Mouse (Mus musculus) CH12.LX (cell line): Measurements from ENCODE around the gene Sgsm1. TPM values are rescaled to one million over a fixed set of nuclear protein-coding genes. Genes with fewer than 3 reads are reported as not detected.
A peak's percentile ranks its signal among the peaks of the same experiment; 100 is the strongest.

ENCODE experiments used
- DNase-seq: peaks from one replicate; pipeline ENCODE4 v3.0.0-alpha.2; 2013; ENCODE audit errors: extremely low read depth
- H3K27ac ChIP-seq: 2 replicates; pipeline ENCODE4 v1.5.1; 2012; ENCODE audit warnings: low read depth, mild to moderate bottlenecking, control low read depth, moderate library complexity; ENCODE audit not compliant: insufficient read depth
- H3K27me3 ChIP-seq: replicated peaks from 2 replicates; pipeline ENCODE3; 2012; ENCODE audit warnings: inconsistent platforms
- H3K36me3 ChIP-seq, 2 experiments: replicated peaks in 1 of 2; 2 replicates each; pipeline versions ENCODE3 to v1.6.1; 2012; ENCODE audit warnings: inconsistent platforms in 1 of 2, low read length in 1 of 2, mild to moderate bottlenecking in 1 of 2, mixed read lengths in 1 of 2, moderate library complexity in 1 of 2; ENCODE audit not compliant: control insufficient read depth in 1 of 2, insufficient read depth in 1 of 2
- H3K4me1 ChIP-seq, 2 experiments: 2 replicates each; pipeline ENCODE4 v1.6.1; 2012; ENCODE audit warnings: inconsistent platforms in 1 of 2, moderate library complexity in 1 of 2; ENCODE audit not compliant: insufficient read depth in 2 of 2, control insufficient read depth in 1 of 2
- H3K4me2 ChIP-seq: 2 replicates; pipeline ENCODE4 v1.6.1; 2012; ENCODE audit warnings: low read depth, mild to moderate bottlenecking, control low read depth; ENCODE audit not compliant: poor library complexity, insufficient read depth, severe bottlenecking
- H3K4me3 ChIP-seq, 3 experiments: fragments of 150-350 bp in 1 of 3; sonication (generic) in 1 of 3; replicated peaks in 1 of 3; 2 replicates each; pipeline versions ENCODE3 to v1.5.1; 2011 to 2012; ENCODE audit warnings: low read depth in 2 of 3, low read length in 2 of 3, mild to moderate bottlenecking in 2 of 3, moderate library complexity in 2 of 3, control low read depth in 1 of 3, improper control_type of control experiment in 1 of 3, inconsistent platforms in 1 of 3, mixed read lengths in 1 of 3; ENCODE audit not compliant: poor library complexity in 1 of 3
- H3K79me2 ChIP-seq: replicated peaks from 2 replicates; pipeline ENCODE4 v1.6.1; 2012; ENCODE audit warnings: mild to moderate bottlenecking, moderate library complexity; ENCODE audit not compliant: control insufficient read depth, poor library complexity, insufficient read depth, severe bottlenecking; ENCODE audit errors: extremely low read depth
- H3K9ac ChIP-seq: 2 replicates; pipeline ENCODE4 v1.6.1; 2012; ENCODE audit warnings: low read depth, mild to moderate bottlenecking, control low read depth, moderate library complexity; ENCODE audit not compliant: insufficient read depth
- H3K9me3 ChIP-seq: replicated peaks from 2 replicates; pipeline ENCODE3; 2012; ENCODE audit warnings: low read length, inconsistent platforms, mixed read lengths
- BHLHE40 ChIP-seq: IDR thresholded peaks from 2 replicates; pipeline ENCODE4 v1.6.1; 2011; ENCODE audit warnings: mild to moderate bottlenecking, low read depth, low read length, improper control_type of control experiment
- CHD1 ChIP-seq: IDR thresholded peaks from 2 replicates; pipeline ENCODE4 v1.6.1; 2012; ENCODE audit warnings: low read depth, low read length, improper control_type of control experiment, inconsistent platforms
- CHD2 ChIP-seq: IDR thresholded peaks from 2 replicates; pipeline ENCODE4 v1.6.1; 2011; ENCODE audit warnings: low read length, improper control_type of control experiment
- ELF1 ChIP-seq: IDR thresholded peaks from 2 replicates; pipeline ENCODE4 v1.6.1; 2014; ENCODE audit warnings: low read depth, mild to moderate bottlenecking, inconsistent platforms, low read length, improper control_type of control experiment
- ETS1 ChIP-seq: conservative IDR thresholded peaks from 2 replicates; pipeline ENCODE4 v1.6.1; 2012; ENCODE audit warnings: low read depth, mild to moderate bottlenecking, inconsistent platforms, low read length, improper control_type of control experiment, moderate library complexity
- GABPA ChIP-seq: IDR thresholded peaks from 2 replicates; pipeline ENCODE4 v1.6.1; 2012; ENCODE audit warnings: low read depth, low read length, improper control_type of control experiment, inconsistent platforms; ENCODE audit not compliant: insufficient replicate concordance
- HCFC1 ChIP-seq: IDR thresholded peaks from 2 replicates; pipeline ENCODE4 v1.6.1; 2012; ENCODE audit warnings: low read depth, mild to moderate bottlenecking, inconsistent platforms, low read length, improper control_type of control experiment
- MAZ ChIP-seq: IDR thresholded peaks from 2 replicates; pipeline ENCODE4 v1.6.1; 2012; ENCODE audit warnings: low read depth, mild to moderate bottlenecking, inconsistent platforms, low read length, improper control_type of control experiment, moderate library complexity
- MXI1 ChIP-seq: IDR thresholded peaks from 2 replicates; pipeline ENCODE4 v1.6.1; 2011; ENCODE audit warnings: mild to moderate bottlenecking, low read depth, low read length, improper control_type of control experiment
- NELFE ChIP-seq: IDR thresholded peaks from 2 replicates; pipeline ENCODE4 v1.6.1; 2011; ENCODE audit warnings: low read depth, low read length, improper control_type of control experiment
- NRF1 ChIP-seq: IDR thresholded peaks from 2 replicates; pipeline ENCODE4 v1.6.1; 2014; ENCODE audit warnings: low read depth, mild to moderate bottlenecking, inconsistent platforms, low read length, improper control_type of control experiment, moderate library complexity
- PAX5 ChIP-seq: IDR thresholded peaks from 2 replicates; pipeline ENCODE4 v1.6.1; 2012; ENCODE audit warnings: low read length, inconsistent platforms, mixed read lengths
- POLR2A ChIP-seq: IDR thresholded peaks from 2 replicates; pipeline ENCODE4 v1.6.1; 2011; ENCODE audit warnings: low read depth, mild to moderate bottlenecking, improper control_type of control experiment, low read length
- RAD21 ChIP-seq: IDR thresholded peaks from 2 replicates; pipeline ENCODE4 v1.6.1; 2011; ENCODE audit warnings: low read depth, mild to moderate bottlenecking, low read length, improper control_type of control experiment, moderate library complexity
- RCOR1 ChIP-seq: conservative IDR thresholded peaks from 2 replicates; pipeline ENCODE4 v1.6.1; 2012; ENCODE audit warnings: low read depth, mild to moderate bottlenecking, inconsistent platforms, low read length, improper control_type of control experiment
- TBP ChIP-seq: conservative IDR thresholded peaks from 2 replicates; pipeline ENCODE4 v1.6.1; 2011; ENCODE audit warnings: low read depth, low read length, improper control_type of control experiment
- TCF12 ChIP-seq: IDR thresholded peaks from 2 replicates; pipeline ENCODE4 v1.6.1; 2014; ENCODE audit warnings: low read depth, mild to moderate bottlenecking, inconsistent platforms, low read length, improper control_type of control experiment
- UBTF ChIP-seq: IDR thresholded peaks from 2 replicates; pipeline ENCODE4 v1.6.1; 2012; ENCODE audit warnings: low read depth, mild to moderate bottlenecking, inconsistent platforms, low read length, improper control_type of control experiment, moderate library complexity
- USF1 ChIP-seq: IDR thresholded peaks from 2 replicates; pipeline ENCODE4 v1.6.1; 2014; ENCODE audit warnings: low read depth, mild to moderate bottlenecking, inconsistent platforms, low read length, improper control_type of control experiment
- ZC3H11A ChIP-seq: IDR thresholded peaks from 2 replicates; pipeline ENCODE4 v1.6.1; 2012; ENCODE audit warnings: low read depth, mild to moderate bottlenecking, inconsistent platforms, low read length, improper control_type of control experiment
- ZKSCAN1 ChIP-seq: IDR thresholded peaks from 2 replicates; pipeline ENCODE4 v1.6.1; 2012; ENCODE audit warnings: low read depth, inconsistent platforms, low read length, improper control_type of control experiment, borderline replicate concordance
- ZMIZ1 ChIP-seq: IDR thresholded peaks from 2 replicates; pipeline ENCODE4 v1.6.1; 2012; ENCODE audit warnings: low read depth, mild to moderate bottlenecking, inconsistent platforms, low read length, improper control_type of control experiment
- ZNF384 ChIP-seq: IDR thresholded peaks from 2 replicates; pipeline ENCODE4 v1.6.1; 2012; ENCODE audit warnings: low read depth, low read length, improper control_type of control experiment, inconsistent platforms
- dilution Hi-C: fragments of 300-500 bp; cut with MboI; formaldehyde crosslinking; loops from 2 replicates; pipeline ENCODE4 v1.14.3; 2020; ENCODE audit warnings: low sequenced_read_pairs; ENCODE audit not compliant: extremely low pct_unique_long_range_greater_than_20kb, extremely low pct_ligation_motif_present
- in situ Hi-C: fragments of 300-500 bp; cut with MboI; formaldehyde crosslinking; loops from 3 replicates; pipeline ENCODE4 v1.14.3; 2019; ENCODE audit warnings: low sequenced_read_pairs, low pct_ligation_motif_present, low pct_unique_long_range_greater_than_20kb, mixed read lengths
- polyA plus RNA-seq: library from polyadenylated mRNA; unstranded; fragments of >175 nt; gene quantifications from 2 replicates; pipeline ENCODE4 v1.2.1, GENCODE M21; 2012; ENCODE audit warnings: low read depth; ENCODE audit not compliant: insufficient read length
- total RNA-seq, 2 experiments: library from RNA; depleted of rRNA; stranded (reverse); fragments of 300-350 nt in 1 of 2; fragments of >200 nt in 1 of 2; gene quantifications; 2 replicates each; pipeline ENCODE4 v1.2.3; 2012 to 2014

Sgsm1 gene
- total and polyA plus RNA-seq, 3 experiments, result 0.08 TPM; not detected in 2

- in situ Hi-C loops (no loop called here), dilution Hi-C loops (no loop called here)
- TF ChIP-seq MAZ, result no peak
- TF ChIP-seq RAD21, result no peak
- no peak for TF ChIP-seq ELF1
- no peak for TF ChIP-seq ZKSCAN1
- TF ChIP-seq ZNF384, result no peak
- no peak for TF ChIP-seq GABPA
- TF ChIP-seq POLR2A, result no peak
- no peak for TF ChIP-seq BHLHE40
- no peak for TF ChIP-seq CHD1
- no peak for TF ChIP-seq PAX5
- TF ChIP-seq HCFC1, result no peak
- no peak for TF ChIP-seq ZC3H11A
- no peak for TF ChIP-seq NELFE
- TF ChIP-seq UBTF, result no peak
- Histone ChIP-seq H3K9me3 (peaks cover 13% of the 10 kb centered on the region), H3K79me2 (no peaks in the 10 kb centered on the region), H3K4me1 (peaks cover 0 to 7% of the 10 kb centered on the region in 2 experiments; a peak in 2 of 4 replicates), H3K27ac (no peak overlapping the region), H3K4me3 (no peak overlapping the region), H3K27me3 (peaks cover 7% of the 10 kb centered on the region), H3K36me3 (no peaks in the 10 kb centered on the region), H3K9ac (no peak overlapping the region), H3K4me2 (no peak overlapping the region)
- DNase-seq, result peak; percentile 34
Observed at GRCm38 (mm10) chr5:113283726-113284125, 26.9 kb downstream of the Sgsm1 start.

GRCm38 (mm10) chr5:113281557-113281956, 29.0 kb downstream of the Sgsm1 start:
- Histone ChIP-seq H3K27me3 (peaks cover 16% of the 10 kb centered on the region), H3K4me1 (peaks cover 0 to 7% of the 10 kb centered on the region in 2 experiments; a peak in 2 of 4 replicates), H3K27ac (no peak overlapping the region), H3K9me3 (peaks cover 3% of the 10 kb centered on the region), H3K79me2 (no peaks in the 10 kb centered on the region)
- in situ Hi-C loops, result no loop called here
- TF ChIP-seq RAD21, result no peak
- no peak for TF ChIP-seq HCFC1
- TF ChIP-seq TCF12, result no peak
- no peak for TF ChIP-seq CHD2
- TF ChIP-seq NRF1, result no peak
- TF ChIP-seq USF1, result no peak
- TF ChIP-seq ETS1, result no peak
- no peak for TF ChIP-seq MXI1
- TF ChIP-seq ZMIZ1, result no peak
- no peak for TF ChIP-seq TBP
- no peak for TF ChIP-seq NELFE
- no peak for TF ChIP-seq GABPA
- TF ChIP-seq BHLHE40, result no peak
- no peak for TF ChIP-seq RCOR1
- TF ChIP-seq, all 38 proteins: peak for 0
- dilution Hi-C loops, result no loop called here
- H3K4me3 ChIP-seq, result no peak overlapping the region
- H3K4me2 ChIP-seq, result no peak overlapping the region
- no peaks in the 10 kb centered on the region for H3K36me3 ChIP-seq
- DNase-seq, result no peak
- no peak overlapping the region for H3K9ac ChIP-seq
